Mouse (Mus musculus): ENCODE data around the gene Map3k21.

The Map3k21 gene

DNA sequence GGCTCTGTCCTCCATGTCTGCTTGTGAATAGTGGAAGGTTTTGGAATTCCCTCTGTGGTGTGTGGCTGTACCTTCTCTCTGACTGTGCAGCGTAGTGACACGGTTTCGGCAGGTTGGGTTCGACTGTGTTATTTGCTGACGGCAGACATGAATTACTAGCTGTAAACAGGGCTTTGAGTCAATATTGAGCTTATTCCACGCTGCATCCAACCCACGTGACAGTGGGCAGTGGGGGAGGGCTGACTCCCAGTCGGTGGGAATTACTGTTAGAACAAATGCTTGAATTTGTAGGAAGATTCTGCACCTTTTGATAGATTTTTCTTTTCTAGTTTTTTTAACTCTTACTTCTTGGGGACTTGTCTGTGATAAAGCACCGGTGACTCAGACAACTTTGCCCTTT is 4.1 kb downstream of the Map3k21 start:
- DNase-seq (ENCODE audit: low read depth), result no peak

DNA sequence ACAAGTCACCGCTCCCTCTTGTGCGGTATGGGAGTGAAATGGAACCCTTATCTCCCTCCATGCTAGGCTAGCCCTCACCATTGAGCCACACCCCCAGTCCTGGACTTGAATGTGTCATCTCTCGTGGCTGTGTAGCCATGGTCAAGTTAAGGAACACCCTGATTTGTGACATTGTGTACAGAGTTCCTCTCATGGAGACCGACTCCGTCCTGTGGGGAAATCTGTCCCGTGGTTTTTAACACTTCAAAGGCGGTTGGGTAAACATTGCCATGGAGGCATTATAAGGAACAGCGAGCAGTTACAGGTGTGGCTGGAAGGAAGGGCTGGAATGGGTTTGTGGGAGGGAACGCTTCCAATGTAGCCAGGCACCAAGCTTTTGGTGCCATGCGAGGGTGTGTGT is 6.8 kb downstream of the Map3k21 start:
- DNase-seq (ENCODE audit: low read depth), result peak; percentile 29

DNA sequence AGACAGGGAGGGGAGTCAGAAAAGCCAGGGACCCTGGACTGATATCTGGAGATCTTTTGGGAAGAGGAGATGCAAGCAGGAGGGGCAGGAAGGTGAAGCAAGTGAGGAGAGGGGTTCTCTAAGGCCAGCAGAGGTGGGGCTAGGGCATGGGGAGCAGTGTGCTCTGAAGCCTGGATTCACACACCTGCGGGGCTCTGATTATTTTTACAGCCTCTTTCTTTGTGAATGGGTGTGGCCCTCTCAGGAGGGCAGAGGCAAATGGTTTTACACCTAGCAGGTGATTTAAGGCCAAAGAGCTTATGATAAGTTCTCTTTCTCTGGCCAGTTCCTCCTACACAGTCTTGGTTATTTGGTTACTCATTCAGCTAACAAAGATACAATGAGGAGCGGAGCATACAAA is 8.5 kb downstream of the Map3k21 start:
- no peak for DNase-seq (ENCODE audit: low read depth)

DNA sequence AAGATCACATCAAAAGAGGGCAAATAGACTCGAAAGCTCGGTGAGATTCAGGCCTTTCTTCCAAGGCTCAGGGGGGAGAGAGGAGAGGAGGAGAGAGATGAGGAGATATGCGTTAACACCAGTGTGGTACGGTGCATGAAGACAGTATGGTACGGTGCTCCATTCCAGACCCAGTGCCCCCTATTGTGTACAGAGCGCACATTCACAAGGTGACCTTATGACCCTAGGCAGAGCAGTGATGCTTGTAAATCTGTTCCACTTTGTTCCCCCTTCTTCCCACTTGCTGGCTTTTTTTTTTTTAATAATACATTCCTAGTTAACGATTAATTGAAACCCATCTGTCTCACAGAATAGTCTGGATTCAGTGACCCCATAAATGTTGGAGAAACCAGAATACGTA is 9.3 kb downstream of the Map3k21 start:
- DNase-seq (ENCODE audit: low read depth), result no peak

DNA sequence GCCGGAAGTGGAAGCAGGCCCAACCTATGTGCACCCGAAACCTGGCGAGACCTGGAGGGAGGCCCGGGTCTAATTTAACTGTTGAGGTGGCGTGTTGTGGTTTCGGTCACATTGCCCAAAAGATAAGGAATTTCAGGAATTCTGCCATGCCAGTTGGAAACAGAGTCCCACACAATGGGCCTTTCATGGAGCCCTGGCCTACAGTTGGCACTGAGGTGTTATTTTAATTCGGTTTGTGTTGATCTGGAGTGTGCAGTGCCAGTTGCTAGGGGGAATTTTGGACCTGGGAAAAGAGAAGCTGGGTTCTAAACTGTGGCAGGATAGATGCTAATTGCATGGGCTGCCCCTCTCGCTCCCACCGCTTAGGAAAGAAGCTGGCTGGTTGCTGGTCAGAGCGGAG is 10.0 kb downstream of the Map3k21 start:
- DNase-seq (ENCODE audit: low read depth), result peak; percentile 62

DNA sequence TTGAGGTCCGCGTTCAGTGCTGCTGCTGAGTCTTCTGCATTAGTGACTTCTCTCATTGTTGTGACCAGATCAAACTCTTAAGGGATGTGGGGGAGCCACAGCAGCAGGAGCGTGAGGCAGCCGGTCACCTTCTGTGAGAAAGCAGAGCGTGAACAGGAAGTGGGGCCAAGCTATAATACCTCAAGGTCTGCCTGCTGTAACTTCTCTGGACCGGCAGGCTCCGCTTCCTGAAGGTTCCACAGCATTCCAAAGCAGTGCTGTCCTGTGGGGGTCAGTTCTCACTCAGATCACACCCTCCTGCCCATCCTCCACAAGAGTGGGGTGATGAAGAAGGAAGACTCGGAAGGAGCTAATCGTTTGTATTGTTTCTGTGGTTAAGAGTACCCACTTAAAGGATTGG is 10.5 kb downstream of the Map3k21 start:
- DNase-seq (ENCODE audit: low read depth), result no peak

DNA sequence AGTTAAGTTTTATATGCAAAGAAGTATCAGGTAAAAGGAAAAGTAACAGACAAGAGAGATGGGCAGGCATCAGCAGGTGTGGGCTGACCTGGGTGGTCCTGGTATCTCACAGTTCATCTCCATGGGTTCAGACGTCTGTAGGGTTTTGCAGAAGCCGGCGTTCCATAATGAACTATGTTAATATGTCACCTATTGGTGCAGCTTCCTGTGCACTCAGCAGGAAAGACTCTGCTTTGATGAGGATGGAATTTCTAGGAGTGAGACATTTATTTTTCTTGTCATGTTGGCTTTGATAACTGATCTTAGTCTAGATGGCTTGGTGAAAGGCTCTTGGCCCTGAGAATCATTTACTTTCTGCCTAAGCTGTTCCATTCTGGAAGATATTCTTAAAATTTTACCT is 12.1 kb downstream of the Map3k21 start:
- no peak for DNase-seq (ENCODE audit: low read depth)

GRCm38 (mm10) chr8:125926636-125927035 is 16.4 kb downstream of the Map3k21 start:
- no peak for DNase-seq (ENCODE audit: low read depth)

GRCm38 (mm10) chr8:125930276-125931046 is 20.2 kb downstream of the Map3k21 start:
- no peak for DNase-seq (ENCODE audit: low read depth)

DNA sequence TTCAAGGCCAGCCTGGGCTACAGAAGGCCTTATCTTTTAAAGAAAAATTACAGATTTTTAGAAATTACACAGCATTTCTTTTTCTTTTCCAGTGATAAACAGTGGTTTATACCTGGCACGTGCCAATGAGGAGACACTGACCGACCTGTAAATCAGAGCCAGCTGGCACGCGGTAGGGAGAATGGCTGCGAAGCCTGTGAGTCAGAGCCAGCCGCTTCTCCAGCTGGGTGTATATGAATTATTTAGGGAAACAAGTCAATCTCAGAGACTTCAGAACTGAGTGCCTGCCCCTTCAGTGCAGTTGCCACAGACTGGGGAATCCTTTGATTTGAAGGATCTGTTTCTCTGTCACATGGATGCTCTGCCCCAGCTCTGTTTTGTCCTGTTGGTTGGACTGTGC is 21.6 kb downstream of the Map3k21 start:
- no peak for DNase-seq (ENCODE audit: low read depth)

DNA sequence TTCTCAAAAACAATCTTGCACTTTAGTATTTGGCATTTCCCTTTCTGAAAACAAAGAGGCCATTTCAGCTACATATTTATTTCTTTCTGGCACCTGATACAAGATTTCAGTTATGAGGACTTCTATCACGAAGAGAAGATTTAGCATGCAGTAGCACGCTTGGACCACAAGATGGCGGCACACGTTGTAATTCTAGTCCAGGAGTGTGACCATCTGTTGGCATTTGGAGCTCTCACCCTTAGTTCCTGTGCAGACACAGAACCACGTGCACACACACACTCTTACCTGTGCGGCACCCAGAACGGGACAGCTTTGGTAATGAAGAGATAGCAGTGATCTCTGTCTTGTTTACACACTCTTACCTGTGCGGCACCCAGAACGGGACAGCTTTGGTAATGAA is 25.4 kb downstream of the Map3k21 start:
- no peak for DNase-seq (ENCODE audit: low read depth)

DNA sequence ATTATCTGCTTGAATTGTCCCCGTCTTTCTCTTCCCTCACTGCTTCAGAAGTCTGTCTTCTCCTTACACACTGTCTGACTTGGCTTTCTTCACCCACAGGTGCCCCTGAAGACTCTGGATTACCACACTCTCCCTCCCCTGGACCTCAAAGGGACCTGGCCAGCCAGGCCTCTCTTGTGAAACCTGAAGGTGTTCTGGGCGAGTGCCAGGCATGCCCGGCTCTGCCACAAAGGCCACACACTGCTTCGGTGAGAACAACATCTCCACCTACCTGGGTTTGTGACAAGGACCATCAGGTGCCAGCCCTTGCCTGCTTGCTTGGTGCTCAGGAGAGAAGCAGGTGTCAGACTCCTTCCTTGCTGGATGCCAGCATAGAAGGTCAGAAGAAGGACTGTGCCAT is 34.3 kb downstream of the Map3k21 start:
- DNase-seq (ENCODE audit: low read depth), result no peak

DNA sequence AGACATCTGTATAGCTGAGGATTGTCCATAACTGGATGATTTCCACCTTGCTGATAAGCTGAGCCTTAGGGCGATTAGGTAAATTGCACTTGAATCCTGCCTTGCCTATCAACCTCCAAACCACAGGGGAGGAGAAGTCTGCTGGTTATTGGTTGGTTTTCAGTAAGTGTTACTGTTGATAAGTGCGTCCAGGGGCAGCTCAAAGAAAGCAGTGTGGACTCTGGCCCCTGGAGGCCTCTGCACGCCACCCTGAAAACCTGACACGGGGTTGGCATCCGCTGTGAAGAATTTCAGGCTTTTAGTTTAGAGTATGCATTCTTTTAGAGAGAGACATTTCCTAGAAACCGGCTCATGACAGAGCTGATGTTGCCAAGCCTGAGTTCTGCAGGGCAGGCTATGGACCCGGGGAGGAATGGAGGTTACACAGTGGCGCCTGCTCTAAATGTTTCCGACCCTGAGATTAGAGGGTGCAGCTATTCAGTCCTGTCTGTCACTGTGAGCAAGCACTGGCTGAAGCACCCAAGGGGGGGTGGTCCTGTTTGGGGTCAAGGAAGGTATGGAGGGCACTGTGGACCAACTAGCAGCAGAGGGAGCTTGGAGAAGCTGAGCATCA is 38.6 kb downstream of the Map3k21 start:
- peak; percentile 20 for DNase-seq (ENCODE audit: low read depth)

DNA sequence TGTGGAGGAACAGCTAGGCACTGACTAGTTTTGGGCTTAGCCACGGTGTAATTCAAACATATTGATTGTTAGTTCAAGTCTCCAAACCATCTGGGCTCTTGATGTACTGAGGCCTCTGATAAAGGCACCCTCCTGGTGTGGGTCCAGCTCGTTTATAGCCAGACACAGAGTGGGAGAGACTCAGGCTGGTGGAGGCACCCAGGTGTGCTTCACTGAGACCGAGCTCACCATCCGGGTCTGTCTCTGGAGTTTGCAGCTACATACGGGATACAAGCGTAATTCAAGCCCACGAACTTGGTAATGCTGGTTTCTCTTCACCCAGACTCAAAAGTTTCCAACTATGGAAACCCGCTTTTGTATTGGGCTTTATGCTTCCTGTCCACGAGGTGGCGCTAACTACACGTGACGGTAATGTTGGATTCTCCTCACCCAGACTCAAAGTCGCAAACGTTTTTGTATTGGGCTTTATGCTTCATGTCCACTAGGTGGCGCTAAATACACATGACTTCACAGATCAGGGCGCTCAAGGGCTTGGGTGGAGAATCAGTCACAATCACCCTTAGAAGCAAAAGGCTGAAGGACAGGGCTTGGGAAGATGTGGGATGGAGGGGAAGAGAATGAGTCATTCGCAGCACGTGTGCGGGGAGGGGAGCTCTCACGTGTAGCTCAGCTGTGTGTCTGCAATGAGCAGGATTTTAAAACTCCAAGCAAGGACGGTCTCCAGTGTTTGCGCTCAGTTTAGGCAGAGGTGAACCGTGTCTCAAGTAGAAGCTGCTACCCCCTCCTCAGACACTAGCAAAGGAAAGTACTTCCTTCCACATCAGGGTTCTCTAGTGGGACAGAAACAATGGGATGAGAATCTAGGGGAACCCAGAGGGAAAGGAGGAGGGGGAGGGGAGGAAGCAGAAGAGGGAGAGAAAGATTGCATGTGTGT is 40.0 kb downstream of the Map3k21 start:
- peak; percentile 77 for DNase-seq (ENCODE audit: low read depth)

GRCm38 (mm10) chr8:125955671-125956070 is 45.4 kb downstream of the Map3k21 start:
- no peak for DNase-seq (ENCODE audit: low read depth)

- DNase-seq (ENCODE audit: low read depth), result no peak
These were observed 46.5 kb downstream of the Map3k21 start for GRCm38 (mm10) chr8:125956796-125957195.

DNA sequence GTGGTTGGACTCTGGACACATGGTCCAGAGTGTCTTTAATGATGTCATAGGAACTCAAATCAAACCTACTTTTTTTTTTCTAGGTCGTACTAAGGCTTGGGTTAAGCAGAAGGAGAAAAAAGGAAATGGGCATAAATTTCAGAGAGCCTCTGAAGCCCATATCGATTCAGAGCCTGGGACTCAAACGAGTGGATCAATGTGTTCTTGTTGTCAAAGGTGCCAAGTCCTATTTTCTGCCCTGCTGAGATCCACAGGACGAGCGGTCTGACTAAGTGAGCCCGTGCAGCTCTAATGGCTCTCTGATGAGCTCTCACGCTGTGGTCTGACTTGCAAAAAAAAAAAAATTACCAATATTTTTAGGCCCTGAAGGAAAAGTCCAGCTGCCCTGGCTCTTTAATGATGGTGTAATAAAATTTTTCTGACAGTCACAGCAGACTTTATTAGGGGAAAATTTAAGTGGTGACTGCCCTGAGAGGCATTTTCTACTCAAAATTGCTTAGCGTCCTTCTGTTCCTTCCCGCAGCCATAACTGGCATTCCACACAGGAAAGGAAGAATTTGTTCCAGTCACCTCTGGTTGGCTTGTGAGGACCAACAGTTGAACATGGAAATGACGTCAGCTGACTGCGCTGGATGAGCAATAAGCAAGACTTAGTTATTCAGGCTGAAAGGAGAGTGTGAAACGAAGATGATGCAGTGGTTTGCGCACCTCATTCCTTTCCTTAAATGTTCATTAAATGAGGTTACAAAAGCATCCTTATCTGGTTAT is 47.2 kb downstream of the Map3k21 start:
- DNase-seq (ENCODE audit: low read depth), result peak; percentile 29

DNA sequence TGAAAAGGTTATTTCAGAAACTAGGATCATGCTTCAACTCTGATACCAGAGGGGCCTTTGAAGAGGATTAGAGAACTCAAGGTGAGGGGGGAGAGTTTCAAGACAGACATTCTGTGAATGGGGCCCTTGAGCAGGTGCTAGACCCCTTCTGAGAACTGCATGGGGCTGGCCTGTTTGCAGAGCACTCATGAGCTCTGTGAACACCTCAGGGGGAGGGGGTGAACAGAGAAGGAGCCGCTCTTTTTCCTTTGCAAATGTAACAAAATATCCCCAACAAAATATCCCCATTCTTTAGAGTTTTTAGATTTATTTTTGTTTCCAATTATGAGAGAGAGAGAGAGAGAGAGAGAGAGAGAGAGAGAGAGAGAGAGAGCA is 47.7 kb downstream of the Map3k21 start:
- no peak for DNase-seq (ENCODE audit: low read depth)

DNA sequence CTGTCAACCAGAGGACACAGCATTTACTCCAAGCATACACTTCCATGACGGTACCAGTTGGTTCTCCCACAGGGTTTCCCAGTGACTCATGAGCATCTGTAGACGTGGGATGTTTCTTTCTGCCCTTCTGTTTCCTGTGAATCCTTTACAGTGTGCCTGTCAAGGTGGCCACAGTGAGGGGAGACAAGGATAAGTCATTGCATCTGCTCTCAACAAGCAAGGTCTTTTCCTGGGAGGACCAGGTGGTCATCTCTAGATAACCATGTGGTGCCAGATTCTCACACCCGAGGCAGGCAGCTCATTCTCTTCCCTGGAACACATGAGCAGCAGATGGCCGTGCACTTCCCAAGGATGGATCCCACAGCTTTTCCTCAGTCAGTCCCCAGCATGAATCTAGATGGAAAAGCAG is 49.1 kb downstream of the Map3k21 start:
- DNase-seq (ENCODE audit: low read depth), result peak; percentile 15

GRCm38 (mm10) chr8:125960037-125960436 is 49.8 kb downstream of the Map3k21 start:
- no peak for DNase-seq (ENCODE audit: low read depth)

DNA sequence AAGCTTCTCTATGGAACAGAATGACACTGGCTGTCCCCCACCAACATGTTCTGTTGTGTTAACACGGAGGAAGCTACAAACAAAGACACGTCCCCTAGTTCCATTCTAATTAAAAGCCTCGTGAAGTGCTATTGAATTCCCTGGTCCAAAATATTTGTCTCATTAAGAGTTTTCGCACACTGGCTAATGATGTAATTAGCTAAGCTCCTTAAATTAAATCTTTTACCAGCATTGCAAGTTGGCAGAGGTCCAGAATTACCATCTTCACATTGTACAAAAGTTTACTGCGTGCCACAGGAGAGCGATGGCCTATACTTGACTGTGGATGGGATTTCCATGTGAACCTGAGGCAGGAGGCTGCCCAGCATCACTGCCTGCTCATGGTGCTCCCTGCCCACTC is 51.5 kb downstream of the Map3k21 start:
- DNase-seq (ENCODE audit: low read depth), result no peak

- DNase-seq (ENCODE audit: low read depth), result no peak
These were observed 53.6 kb downstream of the Map3k21 start for GRCm38 (mm10) chr8:125963807-125964211.

All from fibroblast of lung, adult 2 months (primary cell).